Comparison of ENCODE assay signal across 20 mouse cellular contexts in genomic region chr12:91702829-91703228, GRCm38 (mm10).
DNase-seq lines count a peak whose midpoint lies in the region; TF ChIP-seq lines count a peak whose summit lies in the region.
"Had no signal": no experiment of that assay in that cellular context is flagged by ENCODE, and none has a peak within 500 bp of the region (broad histone marks: within the 10 kb centered on the region; RNA-seq: fewer than 3 reads in every experiment).

No protein-coding gene starts in this region.

- no peaks in the 10 kb centered on the region for H3K9me3 ChIP-seq in midbrain, embryonic 10.5 days (replicated peaks)
- H3K9me3 ChIP-seq: embryonic facial prominence, embryonic 10.5 days; embryonic facial prominence, embryonic 12.5 days; forebrain, embryonic 10.5 days; forebrain, embryonic 12.5 days had no signal

- peak; percentile 15 for DNase-seq in layer of hippocampus, adult 11-12 months (ENCODE audit: low spot score)
- no peak for DNase-seq in layer of hippocampus, postnatal 14 days (ENCODE audit: low spot score in 2 of 2)
- DNase-seq in liver, adult 2 months (ENCODE audit: extremely low read depth, low read depth, low spot score), result peak; percentile 63
- DNase-seq in liver, result no peak
- peak; percentile 61 for DNase-seq in fat pad, adult 2 months (ENCODE audit: extremely low read depth, low read depth, low spot score)
- DNase-seq in gonadal fat pad, adult 2 months (ENCODE audit: low read depth), result peak; percentile 58
- DNase-seq in midbrain, embryonic 10.5 days (ENCODE audit: low spot score), result no peak
- no peak for DNase-seq in lung, postnatal 14 days
- DNase-seq: adrenal gland, adult 8-10 months; adrenal gland, postnatal 14 days; adrenal gland, postnatal 36 days; cerebellum, adult 11-12 months; cerebellum, adult 2 months; cerebellum, adult 9-10 months; cerebellum, postnatal 14 days; cerebellum, postnatal 36 days had no signal

- no peak for TF ChIP-seq CTCF in liver, adult 2 months (IDR thresholded peaks at IDR 0.05; ENCODE audit: low read depth, low read length)

- H3K4me3 ChIP-seq in liver, adult 2 months (ENCODE audit: insufficient read depth, low read depth, low read length), result no peak overlapping the region
- no peak overlapping the region for H3K4me3 ChIP-seq in midbrain, embryonic 10.5 days
- H3K4me3 ChIP-seq: embryonic facial prominence, embryonic 10.5 days; embryonic facial prominence, embryonic 12.5 days; forebrain, embryonic 10.5 days; forebrain, embryonic 12.5 days had no signal

- H3K4me1 ChIP-seq in liver, adult 2 months (ENCODE audit: control insufficient read depth, insufficient read depth, low read length), result peaks cover 14% of the 10 kb centered on the region
- no peaks in the 10 kb centered on the region for H3K4me1 ChIP-seq in midbrain, embryonic 10.5 days
- H3K4me1 ChIP-seq: embryonic facial prominence, embryonic 10.5 days; embryonic facial prominence, embryonic 12.5 days; forebrain, embryonic 10.5 days; forebrain, embryonic 12.5 days had no signal

- H3K9ac ChIP-seq in liver, adult 2 months (ENCODE audit: low read depth, low read length), result no peak overlapping the region
- H3K9ac ChIP-seq: embryonic facial prominence, embryonic 12.5 days; forebrain, embryonic 12.5 days had no signal

- H3K27ac ChIP-seq in liver, adult 2 months (replicated peaks; ENCODE audit: insufficient read depth, low read depth, low read length), result no peak overlapping the region
- no peak overlapping the region for H3K27ac ChIP-seq in midbrain, embryonic 10.5 days (replicated peaks)
- H3K27ac ChIP-seq: embryonic facial prominence, embryonic 10.5 days; embryonic facial prominence, embryonic 12.5 days; forebrain, embryonic 10.5 days; forebrain, embryonic 12.5 days had no signal

- H3K79me2 ChIP-seq in liver, adult 2 months (ENCODE audit: control insufficient read depth, insufficient read depth, low read length), result no peaks in the 10 kb centered on the region

- 53% methylated on average over 5 of the region's 5 CpGs for WGBS in liver, adult 2 months
- WGBS in midbrain, embryonic 10.5 days, result 90% methylated on average over 5 of the region's 5 CpGs

- TF ChIP-seq POLR2A in liver, adult 2 months (IDR thresholded peaks at IDR 0.05; ENCODE audit: extremely low read depth, insufficient read depth, low read length), result no peak

- no peaks in the 10 kb centered on the region for H3K36me3 ChIP-seq in liver, adult 2 months (ENCODE audit: control insufficient read depth, insufficient read depth, low read length)
- H3K36me3 ChIP-seq in midbrain, embryonic 10.5 days, result peaks cover 9% of the 10 kb centered on the region; the same call in 1 of the 2 replicates
- H3K36me3 ChIP-seq: embryonic facial prominence, embryonic 10.5 days; embryonic facial prominence, embryonic 12.5 days had no signal

- H3K27me3 ChIP-seq in liver, adult 2 months (ENCODE audit: control insufficient read depth, insufficient read depth, low read length), result no peaks in the 10 kb centered on the region
- H3K27me3 ChIP-seq in midbrain, embryonic 10.5 days (ENCODE audit: low read depth, poor library complexity, severe bottlenecking), result no peaks in the 10 kb centered on the region
- H3K27me3 ChIP-seq: embryonic facial prominence, embryonic 12.5 days; forebrain, embryonic 12.5 days had no signal

Comparison
In these comparisons a context has a peak if more than half of its experiments do, and no peak if none do; other contexts are left out.
1. DNase-seq: peak in layer of hippocampus, adult 11-12 months (single experiment), liver, adult 2 months (single experiment), fat pad, adult 2 months (single experiment) and gonadal fat pad, adult 2 months (single experiment); none in layer of hippocampus, postnatal 14 days (0 of 2), liver (single experiment), midbrain, embryonic 10.5 days (single experiment) and lung, postnatal 14 days (single experiment).